Mouse (Mus musculus) stomach, embryonic 14.5 days (tissue): ENCODE data around the gene Trim10. TPM values are rescaled to one million over a fixed set of nuclear protein-coding genes. Genes with fewer than 3 reads are reported as not detected.
A peak's percentile ranks its signal among the peaks of the same experiment; 100 is the strongest.

Experiments
- ATAC-seq: fragments of 200-750 bp; cut with Nextera tagmentation; 2 replicates; pipeline ENCODE4 v1.8.0; 2017; ENCODE audit warnings: low read depth, moderate TSS enrichment; ENCODE audit not compliant: insufficient number of reproducible peaks, insufficient read depth, low FRiP score
- H3K27ac ChIP-seq: fragments of 300-500 bp; sonication (generic); 2 replicates; pipeline ENCODE4 v1.5.1; 2014; ENCODE audit warnings: mild to moderate bottlenecking, low read length, moderate library complexity, mixed read lengths
- H3K27me3 ChIP-seq: fragments of 300-500 bp; sonication (generic); 2 replicates; pipeline ENCODE4 v1.6.1; 2014; ENCODE audit warnings: low read length, control low read depth, mixed read lengths; ENCODE audit not compliant: control insufficient read depth, insufficient read depth
- H3K36me3 ChIP-seq: fragments of 300-500 bp; sonication (generic); 2 replicates; pipeline ENCODE4 v1.6.1; 2014; ENCODE audit warnings: mild to moderate bottlenecking, control low read depth, low read length, moderate library complexity, mixed read lengths; ENCODE audit not compliant: control insufficient read depth, insufficient read depth
- H3K4me1 ChIP-seq: fragments of 300-500 bp; sonication (generic); 2 replicates; pipeline ENCODE4 v1.6.1; 2014; ENCODE audit warnings: low read length, control low read depth, mixed read lengths; ENCODE audit not compliant: control insufficient read depth, insufficient read depth
- H3K4me2 ChIP-seq: fragments of 300-500 bp; sonication (generic); replicated peaks from 2 replicates; pipeline ENCODE4 v1.6.1; 2014; ENCODE audit warnings: low read depth, low read length, control low read depth
- H3K4me3 ChIP-seq: fragments of 300-500 bp; sonication (generic); 2 replicates; pipeline ENCODE4 v1.5.1; 2014; ENCODE audit warnings: low read depth, low read length, control low read depth
- H3K9ac ChIP-seq: fragments of 300-500 bp; sonication (generic); replicated peaks from 2 replicates; pipeline ENCODE4 v1.6.1; 2014; ENCODE audit warnings: low read depth, mild to moderate bottlenecking, control low read depth, low read length, moderate library complexity, mixed read lengths
- H3K9me3 ChIP-seq: fragments of 300-500 bp; sonication (generic); 2 replicates; pipeline ENCODE4 v1.6.1; 2016; ENCODE audit warnings: low read depth, low read length, control low read depth; ENCODE audit not compliant: control insufficient read depth
- WGBS: fragments of 180-500 bp; shearing (Covaris S2); extraction: QIAGEN DNeasy Blood & Tissue Kit; methylation state at CpG from one replicate; pipeline ENCODE4 v1.1.7; 2014; 5-methylcytosine and 5-hydroxymethylcytosine counted together
- polyA plus RNA-seq: library from polyadenylated mRNA; unstranded; fragments of >200 nt; fragmentation: Nextera tagmentation; extraction: Ambion mirVana; gene quantifications from 2 replicates; pipeline ENCODE4 v1.2.1, GENCODE M21; 2014

Trim10 gene
- polyA plus RNA-seq, 1 experiment from 2014 or later: 1.5 TPM

DNA sequence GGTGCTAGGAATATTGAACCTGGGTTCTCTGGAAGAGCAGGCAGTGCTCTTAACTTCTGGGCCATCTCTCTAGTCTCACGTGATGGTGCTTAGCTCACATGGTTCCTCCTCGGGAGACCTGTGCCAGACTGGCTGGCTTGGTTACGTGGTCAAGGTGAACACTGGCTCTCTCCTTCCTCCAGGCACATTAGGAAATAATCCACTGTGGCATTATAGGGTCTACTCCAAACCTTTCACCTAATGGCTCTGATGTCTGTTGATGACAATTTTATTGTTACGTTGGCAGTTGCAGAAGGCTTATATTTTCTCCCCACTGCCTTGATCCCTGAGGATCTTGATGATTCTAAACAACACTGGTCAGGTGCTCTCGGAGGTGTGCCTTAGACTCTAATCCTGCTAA lies 20.5 kb upstream of the Trim10 start:
- no peaks in the 10 kb centered on the region for H3K4me1 ChIP-seq
- no peak for ATAC-seq
- 83% methylated on average over 5 of the region's 5 CpGs for WGBS
- no peak overlapping the region for H3K4me2 ChIP-seq
- no peaks in the 10 kb centered on the region for H3K27me3 ChIP-seq
- no peak overlapping the region for H3K9ac ChIP-seq
- H3K4me3 ChIP-seq: no peak overlapping the region
- no peak overlapping the region for H3K27ac ChIP-seq
- H3K9me3 ChIP-seq: no peaks in the 10 kb centered on the region
- peaks cover 8% of the 10 kb centered on the region; the same call in 1 of the 2 replicates for H3K36me3 ChIP-seq

DNA sequence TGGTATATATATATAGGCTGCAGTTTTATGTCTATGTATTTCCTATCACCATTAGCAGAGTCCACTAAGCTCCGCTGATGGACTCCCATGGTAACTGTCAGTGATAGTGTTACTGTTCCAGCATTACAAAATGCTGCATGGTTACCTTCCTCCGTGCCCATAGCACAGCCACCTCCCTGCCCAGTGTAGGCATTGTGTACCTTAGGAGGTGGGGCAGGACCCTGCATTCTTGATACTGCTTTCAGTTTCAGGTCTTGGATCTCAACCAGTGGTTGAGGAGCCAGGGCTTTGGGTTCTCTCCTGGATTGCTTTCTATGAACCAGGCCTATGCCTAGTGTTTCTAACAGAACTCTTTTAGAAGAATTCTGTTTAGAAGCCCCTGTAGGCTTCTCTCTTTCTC lies 19.4 kb upstream of the Trim10 start:
- WGBS: 79% methylated on average over 2 of the region's 2 CpGs
- no peaks in the 10 kb centered on the region for H3K9me3 ChIP-seq
- no peaks in the 10 kb centered on the region for H3K27me3 ChIP-seq
- no peak overlapping the region for H3K4me2 ChIP-seq
- H3K9ac ChIP-seq: no peak overlapping the region
- no peak overlapping the region for H3K4me3 ChIP-seq
- H3K27ac ChIP-seq: no peak overlapping the region
- ATAC-seq: peak; percentile 21; the same call in 1 of the 2 replicates
- peaks cover 13% of the 10 kb centered on the region; the same call in 1 of the 2 replicates for H3K36me3 ChIP-seq
- no peaks in the 10 kb centered on the region for H3K4me1 ChIP-seq

DNA sequence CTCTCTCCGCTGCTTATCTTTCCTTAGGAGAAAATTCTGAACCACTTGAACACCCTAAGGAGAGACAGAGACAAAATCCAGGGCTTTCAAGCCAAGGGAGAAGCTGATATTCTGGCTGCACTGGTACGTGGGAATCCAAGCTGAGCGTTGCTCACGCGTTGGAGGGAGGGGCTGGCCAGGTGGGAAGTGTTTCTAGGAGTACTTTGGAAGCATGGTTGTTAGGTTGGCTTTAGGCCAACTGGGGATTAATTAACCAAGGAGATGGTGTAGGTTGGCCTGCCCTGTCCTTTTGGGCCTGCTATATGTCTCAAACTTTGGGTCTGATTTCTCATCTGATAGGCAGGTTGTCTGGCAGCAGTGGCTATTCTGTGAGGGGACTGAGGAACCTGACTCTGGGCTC lies 18.2 kb upstream of the Trim10 start:
- peaks cover 17% of the 10 kb centered on the region for H3K36me3 ChIP-seq
- ATAC-seq: no peak
- no peak overlapping the region for H3K9ac ChIP-seq

DNA sequence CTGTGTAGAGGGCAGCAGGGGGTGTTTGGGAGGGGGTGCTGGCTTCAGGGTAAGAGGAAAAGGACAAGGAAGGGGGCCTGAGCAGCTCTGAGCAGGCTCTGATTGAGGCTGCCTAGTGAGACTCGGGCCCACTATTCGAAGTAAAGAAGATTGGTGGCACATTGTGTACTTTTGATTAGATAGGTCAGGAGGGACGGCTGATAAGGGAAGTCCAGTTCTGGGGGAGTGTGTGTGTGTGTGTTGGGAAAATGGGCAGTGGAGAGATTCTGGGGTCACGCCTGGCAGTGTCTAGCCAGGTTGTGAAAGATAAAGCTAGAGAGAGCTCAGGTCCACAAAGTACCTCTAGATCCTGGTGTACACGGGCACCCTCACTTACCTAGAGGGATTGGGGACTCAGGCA lies 17.7 kb upstream of the Trim10 start:
- Histone ChIP-seq H3K36me3 (peaks cover 20% of the 10 kb centered on the region), H3K9ac (no peak overlapping the region), H3K4me1 (no peaks in the 10 kb centered on the region), H3K27me3 (no peaks in the 10 kb centered on the region), H3K27ac (no peak overlapping the region), H3K9me3 (no peaks in the 10 kb centered on the region), H3K4me3 (no peak overlapping the region), H3K4me2 (no peak overlapping the region)
- 75% methylated on average over 5 of the region's 5 CpGs for WGBS
- ATAC-seq: 0 out of 2 replicates have a peak, but pooled peaks have one; percentile 44

More for the DNA sequence above, 18.2 kb upstream of the Trim10 start:
- Histone ChIP-seq H3K9me3 (no peaks in the 10 kb centered on the region), H3K27ac (no peak overlapping the region), H3K27me3 (no peaks in the 10 kb centered on the region), H3K4me2 (no peak overlapping the region), H3K4me3 (no peak overlapping the region), H3K4me1 (no peaks in the 10 kb centered on the region)
- WGBS: 62% methylated on average over 5 of the region's 5 CpGs

DNA sequence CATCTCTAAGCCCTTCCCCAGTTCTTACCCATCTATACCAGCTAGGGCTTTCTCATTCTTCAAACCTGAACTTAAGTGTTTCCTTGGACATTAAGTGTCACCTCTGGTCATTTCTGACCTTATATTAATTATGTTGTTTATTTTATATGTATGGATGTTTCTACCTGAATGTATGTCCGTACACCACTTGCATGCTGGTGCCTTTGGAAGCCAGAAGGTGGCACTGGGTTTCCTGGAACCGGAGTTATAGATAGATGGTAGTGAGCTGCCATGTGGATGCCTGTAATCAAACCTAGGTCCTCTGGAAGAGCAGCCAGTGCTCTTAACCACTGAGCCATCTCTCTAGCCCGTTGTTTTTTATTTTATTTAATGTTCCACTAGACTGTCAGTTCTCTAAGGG lies 13.9 kb upstream of the Trim10 start:
- peaks cover 32% of the 10 kb centered on the region for H3K36me3 ChIP-seq
- ATAC-seq: no peak

DNA sequence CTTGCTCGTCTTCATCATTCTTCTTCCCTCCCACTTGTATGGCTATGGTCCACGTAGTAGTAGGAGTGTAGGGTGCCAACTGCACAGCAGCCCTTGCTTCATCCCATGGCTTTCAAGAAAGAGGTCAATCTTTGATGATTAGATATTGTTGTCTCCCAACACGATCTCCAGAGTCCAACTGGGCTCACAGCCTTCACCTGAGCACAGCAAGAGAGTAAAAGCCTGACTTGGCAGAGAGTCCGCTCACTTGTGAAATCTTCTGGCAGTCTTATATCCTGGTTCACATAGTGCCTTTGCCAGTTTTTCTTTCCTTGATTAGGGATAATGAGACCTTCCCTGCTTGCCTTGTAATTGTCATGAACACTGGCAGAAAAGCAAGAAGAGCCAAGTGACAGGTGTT lies 13.1 kb upstream of the Trim10 start:
- WGBS: 98% methylated on average over 4 of the region's 4 CpGs
- Histone ChIP-seq H3K4me3 (no peak overlapping the region), H3K27me3 (no peaks in the 10 kb centered on the region), H3K4me1 (no peaks in the 10 kb centered on the region), H3K27ac (no peak overlapping the region), H3K4me2 (no peak overlapping the region), H3K36me3 (peaks cover 32% of the 10 kb centered on the region), H3K9ac (no peak overlapping the region), H3K9me3 (no peaks in the 10 kb centered on the region)
- ATAC-seq: no peak

More for the DNA sequence above, 13.9 kb upstream of the Trim10 start:
- H3K4me2 ChIP-seq: no peak overlapping the region
- no peak overlapping the region for H3K9ac ChIP-seq
- H3K4me3 ChIP-seq: no peak overlapping the region
- no peaks in the 10 kb centered on the region for H3K27me3 ChIP-seq
- no peaks in the 10 kb centered on the region for H3K9me3 ChIP-seq
- no peaks in the 10 kb centered on the region for H3K4me1 ChIP-seq
- 93% methylated on average over 3 of the region's 3 CpGs for WGBS
- H3K27ac ChIP-seq: no peak overlapping the region

DNA sequence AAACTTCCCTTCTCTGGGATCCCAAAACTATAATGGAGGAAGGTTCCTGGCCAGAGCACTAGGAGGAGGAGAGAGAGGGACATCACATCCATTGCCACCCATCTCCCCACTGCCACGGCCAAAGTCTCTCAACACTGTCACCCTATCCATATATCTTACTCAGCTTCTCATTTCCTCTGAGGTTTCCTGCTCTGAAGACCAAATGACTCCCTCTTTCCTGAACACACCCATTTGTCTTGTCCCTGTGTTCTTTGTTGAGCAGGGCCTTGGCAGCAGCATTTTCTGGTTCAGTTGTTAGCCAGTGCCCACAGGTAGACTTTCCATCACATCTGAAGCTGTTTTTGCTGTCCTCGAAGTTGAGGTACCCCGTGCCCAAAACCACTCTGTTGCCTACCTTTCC lies 11.2 kb upstream of the Trim10 start:
- WGBS: 89% methylated on average over 3 of the region's 3 CpGs
- no peaks in the 10 kb centered on the region for H3K9me3 ChIP-seq
- H3K4me3 ChIP-seq: no peak overlapping the region
- peaks cover 27% of the 10 kb centered on the region for H3K36me3 ChIP-seq
- H3K4me2 ChIP-seq: no peak overlapping the region
- H3K27ac ChIP-seq: no peak overlapping the region
- no peak for ATAC-seq
- no peaks in the 10 kb centered on the region for H3K4me1 ChIP-seq
- H3K9ac ChIP-seq: no peak overlapping the region
- no peaks in the 10 kb centered on the region for H3K27me3 ChIP-seq

DNA sequence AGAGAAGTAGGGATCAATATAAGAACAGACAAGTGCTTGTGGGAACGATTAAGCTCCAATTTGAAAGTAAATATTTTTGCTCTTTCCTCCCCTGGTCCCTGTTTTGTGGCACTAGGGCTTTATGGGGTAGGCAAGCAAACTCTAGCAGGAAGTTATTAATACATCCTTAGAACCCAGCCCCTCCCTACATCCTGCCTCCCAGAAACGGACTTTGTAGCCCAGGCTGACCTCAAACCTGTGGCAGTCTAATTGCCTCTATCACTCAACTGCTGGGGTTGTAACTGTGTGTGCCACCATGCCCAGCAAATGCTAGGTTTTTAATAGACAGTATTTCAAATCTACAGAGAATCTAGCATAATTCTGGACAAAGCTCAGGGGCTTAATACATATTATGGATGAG lies 7.7 kb upstream of the Trim10 start:
- no peaks in the 10 kb centered on the region for H3K9me3 ChIP-seq
- H3K4me2 ChIP-seq: no peak overlapping the region
- WGBS: 37% methylated on average over 2 of the region's 2 CpGs
- no peak overlapping the region for H3K4me3 ChIP-seq
- no peaks in the 10 kb centered on the region for H3K27me3 ChIP-seq
- no peak overlapping the region for H3K27ac ChIP-seq
- ATAC-seq: no peak
- no peaks in the 10 kb centered on the region for H3K4me1 ChIP-seq
- no peak overlapping the region for H3K9ac ChIP-seq
- H3K36me3 ChIP-seq: peaks cover 14% of the 10 kb centered on the region; the same call in 1 of the 2 replicates
